Mouse (Mus musculus): Measurements from ENCODE around the gene Olfr920. TPM values are rescaled to one million over a fixed set of nuclear protein-coding genes. Genes with fewer than 3 reads are reported as not detected.

The Olfr920 gene
- polyA plus RNA-seq, 1 experiment from 2014 or later: 0.04 TPM

GRCm38 (mm10) chr9:38772768-38773167 lies 20.7 kb downstream of the Olfr920 start, which contains the start of gene Olfr921:
Gene Olfr921 (plus strand): TSS chr9:38773068.
- Histone ChIP-seq H3K9ac (ENCODE audit: low read length) (no peak within 1 kb of the TSS), H3K36me3 (ENCODE audit: control insufficient read depth, insufficient read depth, low read length) (no peaks in the 10 kb centered on the region), H3K4me2 (ENCODE audit: low read length) (no peak within 1 kb of the TSS), H3K27ac (replicated peaks in 1 of 2; ENCODE audit: control insufficient read depth in 1 of 2, insufficient read depth in 1 of 2, low read depth in 2 of 2, low read length in 2 of 2) (no peak within 1 kb of the TSS), H3K9me3 (ENCODE audit: control insufficient read depth, low read length) (no peaks in the 10 kb centered on the region), H3K4me3 (ENCODE audit: control insufficient read depth in 1 of 2, insufficient read depth in 1 of 2, low read depth in 1 of 2, low read length in 2 of 2) (no peak within 1 kb of the TSS), H3K4me1 (ENCODE audit: control insufficient read depth in 2 of 2, insufficient read depth in 2 of 2, low read length in 2 of 2) (no peaks in the 10 kb centered on the region), H3K27me3 (ENCODE audit: control insufficient read depth, insufficient read depth, low read length) (no peaks in the 10 kb centered on the region)
- ATAC-seq (ENCODE audit: insufficient number of reproducible peaks, insufficient read depth, low FRiP score, low read depth): no peak

- Histone ChIP-seq H3K4me3 (ENCODE audit: control insufficient read depth in 1 of 2, insufficient read depth in 1 of 2, low read depth in 1 of 2, low read length in 2 of 2) (no peak overlapping the region), H3K27ac (replicated peaks in 1 of 2; ENCODE audit: control insufficient read depth in 1 of 2, insufficient read depth in 1 of 2, low read depth in 2 of 2, low read length in 2 of 2) (no peak overlapping the region), H3K27me3 (ENCODE audit: control insufficient read depth, insufficient read depth, low read length) (no peaks in the 10 kb centered on the region), H3K4me1 (ENCODE audit: control insufficient read depth in 2 of 2, insufficient read depth in 2 of 2, low read length in 2 of 2) (no peaks in the 10 kb centered on the region), H3K4me2 (ENCODE audit: low read length) (no peak overlapping the region), H3K36me3 (ENCODE audit: control insufficient read depth, insufficient read depth, low read length) (no peaks in the 10 kb centered on the region), H3K9me3 (ENCODE audit: control insufficient read depth, low read length) (no peaks in the 10 kb centered on the region), H3K9ac (ENCODE audit: low read length) (no peak overlapping the region)
- 78% methylated on average over 2 of the region's 2 CpGs for WGBS
- no peak for ATAC-seq (ENCODE audit: insufficient number of reproducible peaks, insufficient read depth, low FRiP score, low read depth)
Observed at GRCm38 (mm10) chr9:38792689-38793088, 40.6 kb downstream of the Olfr920 start.

DNA sequence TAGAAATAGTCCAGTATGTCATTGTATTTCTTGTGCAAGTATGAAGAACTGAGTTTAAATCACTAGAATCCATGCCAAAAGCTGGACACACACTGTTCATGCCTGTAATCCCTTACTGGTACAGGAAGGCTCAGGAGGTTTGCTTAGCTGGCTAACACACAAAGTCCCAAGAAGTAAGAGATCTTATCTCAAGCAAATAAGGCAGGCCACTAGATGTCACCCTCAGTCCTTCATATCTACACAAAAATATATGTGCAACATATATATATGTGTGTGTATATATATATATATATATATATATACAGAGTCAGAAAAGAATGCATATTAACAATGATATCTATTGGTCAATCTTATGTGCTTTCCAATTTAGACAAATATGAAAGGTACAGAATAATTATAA lies 53.6 kb downstream of the Olfr920 start:
- Histone ChIP-seq H3K4me3 (ENCODE audit: control insufficient read depth in 1 of 2, insufficient read depth in 1 of 2, low read depth in 1 of 2, low read length in 2 of 2) (no peak overlapping the region), H3K4me1 (ENCODE audit: control insufficient read depth in 2 of 2, insufficient read depth in 2 of 2, low read length in 2 of 2) (no peaks in the 10 kb centered on the region), H3K27me3 (ENCODE audit: control insufficient read depth, insufficient read depth, low read length) (no peaks in the 10 kb centered on the region), H3K9me3 (ENCODE audit: control insufficient read depth, low read length) (no peaks in the 10 kb centered on the region), H3K27ac (replicated peaks in 1 of 2; ENCODE audit: control insufficient read depth in 1 of 2, insufficient read depth in 1 of 2, low read depth in 2 of 2, low read length in 2 of 2) (no peak overlapping the region), H3K36me3 (ENCODE audit: control insufficient read depth, insufficient read depth, low read length) (no peaks in the 10 kb centered on the region), H3K9ac (ENCODE audit: low read length) (no peak overlapping the region), H3K4me2 (ENCODE audit: low read length) (no peak overlapping the region)
- no peak for ATAC-seq (ENCODE audit: insufficient number of reproducible peaks, insufficient read depth, low FRiP score, low read depth)

Other genes starting within 250 kb of the Olfr920 start
- not detected in 2 replicates for gene Olfr911-ps1, start 230.7 kb upstream of the Olfr920 start, polyA plus RNA-seq (2014; fragmentation: Nextera tagmentation; extraction: Ambion mirVana)
- gene Olfr910, start 214.4 kb upstream of the Olfr920 start, polyA plus RNA-seq (2014; fragmentation: Nextera tagmentation; extraction: Ambion mirVana): not detected in 2 replicates
- not detected in 2 replicates for gene Olfr912, start 172.1 kb upstream of the Olfr920 start, polyA plus RNA-seq (2014; fragmentation: Nextera tagmentation; extraction: Ambion mirVana)
- gene Olfr913, start 159.5 kb upstream of the Olfr920 start, polyA plus RNA-seq (2014; fragmentation: Nextera tagmentation; extraction: Ambion mirVana): not detected in 2 replicates
- gene Olfr914, start 147.2 kb upstream of the Olfr920 start, polyA plus RNA-seq (2014; fragmentation: Nextera tagmentation; extraction: Ambion mirVana): not detected in 2 replicates
- not detected in 2 replicates for gene Olfr916, start 92.4 kb upstream of the Olfr920 start, polyA plus RNA-seq (2014; fragmentation: Nextera tagmentation; extraction: Ambion mirVana)
- not detected in 2 replicates for gene Olfr917, start 86.5 kb upstream of the Olfr920 start, polyA plus RNA-seq (2014; fragmentation: Nextera tagmentation; extraction: Ambion mirVana)
- gene Olfr918, start 77.7 kb upstream of the Olfr920 start, polyA plus RNA-seq (2014; fragmentation: Nextera tagmentation; extraction: Ambion mirVana): not detected in 2 replicates
- not detected in 2 replicates for gene Olfr919, start 48.6 kb upstream of the Olfr920 start, polyA plus RNA-seq (2014; fragmentation: Nextera tagmentation; extraction: Ambion mirVana)
- 23.2 and 25.5 TPM in 2 replicates for gene Vwa5a, start 34.0 kb upstream of the Olfr920 start, polyA plus RNA-seq (2014; fragmentation: Nextera tagmentation; extraction: Ambion mirVana)
- not detected in 2 replicates for gene Olfr921, start 20.8 kb downstream of the Olfr920 start, polyA plus RNA-seq (2014; fragmentation: Nextera tagmentation; extraction: Ambion mirVana)
- gene Olfr922, start 62.3 kb downstream of the Olfr920 start, polyA plus RNA-seq (2014; fragmentation: Nextera tagmentation; extraction: Ambion mirVana): 0.12 TPM in 1 of 2 replicates, not detected in the other
- gene Olfr923, start 74.2 kb downstream of the Olfr920 start, polyA plus RNA-seq (2014; fragmentation: Nextera tagmentation; extraction: Ambion mirVana): not detected in 2 replicates
- not detected in 2 replicates for gene Olfr924, start 92.2 kb downstream of the Olfr920 start, polyA plus RNA-seq (2014; fragmentation: Nextera tagmentation; extraction: Ambion mirVana)
- gene Olfr26, start 102.8 kb downstream of the Olfr920 start, polyA plus RNA-seq (2014; fragmentation: Nextera tagmentation; extraction: Ambion mirVana): not detected in 2 replicates
- not detected in 2 replicates for gene Olfr926, start 124.8 kb downstream of the Olfr920 start, polyA plus RNA-seq (2014; fragmentation: Nextera tagmentation; extraction: Ambion mirVana)
- not detected in 2 replicates for gene Olfr930, start 177.5 kb downstream of the Olfr920 start, polyA plus RNA-seq (2014; fragmentation: Nextera tagmentation; extraction: Ambion mirVana)
- gene Olfr933, start 220.0 kb downstream of the Olfr920 start, polyA plus RNA-seq (2014; fragmentation: Nextera tagmentation; extraction: Ambion mirVana): not detected in 2 replicates
- gene Olfr934, start 236.0 kb downstream of the Olfr920 start, polyA plus RNA-seq (2014; fragmentation: Nextera tagmentation; extraction: Ambion mirVana): not detected in 2 replicates
- not detected in 2 replicates for gene Olfr935, start 247.4 kb downstream of the Olfr920 start, polyA plus RNA-seq (2014; fragmentation: Nextera tagmentation; extraction: Ambion mirVana)